Mouse (Mus musculus) adrenal gland, postnatal 10 days (tissue): Measurements from ENCODE around the gene Col23a1. TPM values are rescaled to one million over a fixed set of nuclear protein-coding genes. Genes with fewer than 3 reads are reported as not detected.
A peak's percentile ranks its signal among the peaks of the same experiment; 100 is the strongest.

ENCODE experiments used
- DNase-seq: peaks from one replicate; pipeline ENCODE4 v3.0.0; 2021; ENCODE audit warnings: mixed read lengths
- long read RNA-seq, 2 experiments: library from polyadenylated mRNA; stranded (forward); transcript quantifications; one replicate each; pipeline ENCODE4 v2.0.0; 2021
- total RNA-seq, 2 experiments: library from RNA; stranded (reverse); gene quantifications; 2 replicates each; pipeline ENCODE4 v1.2.3; 2021

The Col23a1 gene
- total RNA-seq, result 10 to 100 TPM in 1 of 2 experiments, 1 to 10 TPM in 1; 8.6 to 11.0 TPM
- long read RNA-seq, experiment 1, partial matches to known transcripts, result 3 of 8 reads
- long read RNA-seq, experiment 1, other reads (novel, unspliced or antisense), result 5 of 8 reads
- long read RNA-seq, experiment 2, partial matches to known transcripts, result 0 of 5 reads
- long read RNA-seq, experiment 2, other reads (novel, unspliced or antisense), result 5 of 5 reads

DNA sequence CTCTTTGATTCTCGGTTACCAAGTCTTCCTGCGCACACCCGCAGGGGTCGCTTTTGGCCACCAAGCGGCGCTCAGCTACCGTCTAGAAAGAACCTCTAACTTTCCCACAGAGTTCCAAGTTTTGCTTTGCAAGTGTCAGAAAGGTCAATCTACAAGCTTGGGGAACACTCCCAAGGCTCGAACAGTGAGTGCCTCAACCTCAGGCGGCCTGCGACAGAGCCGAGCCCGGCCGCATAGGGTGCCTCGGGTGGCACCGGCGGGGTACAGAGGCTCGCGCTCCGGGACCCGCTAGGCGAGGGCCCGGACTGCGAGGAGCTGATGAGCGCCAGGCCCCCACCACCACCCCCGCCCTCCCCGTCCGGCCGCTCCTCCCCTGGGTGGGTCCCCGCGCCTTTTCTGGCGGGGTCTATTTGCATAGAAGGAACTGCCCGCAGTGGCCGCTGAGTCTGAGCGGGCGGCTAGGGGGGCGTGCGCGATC, at the start of gene Col23a1:
Gene Col23a1, plus strand, starts transcription at position 357 of the 478 bp plus-strand sequence.
- peak; percentile 90 for DNase-seq

- no peak for DNase-seq
Measured at GRCm38 (mm10) chr11:51242897-51243296, 46.8 kb upstream of the Col23a1 start.

- no peak for DNase-seq
Measured at GRCm38 (mm10) chr11:51257006-51257405, 32.7 kb upstream of the Col23a1 start.

- no peak for DNase-seq
Measured at GRCm38 (mm10) chr11:51261680-51262219, 28.0 kb upstream of the Col23a1 start, which contains the start of gene Clk4. Gene Clk4, plus strand, starts transcription at chr11:51261730.

- peak; percentile 99 for DNase-seq
Measured at GRCm38 (mm10) chr11:51262342-51263285, 27.1 kb upstream of the Col23a1 start, which contains the start of gene BC049762. Gene BC049762, minus strand, starts transcription at chr11:51263046.

- peak; percentile 82 for DNase-seq
Measured at GRCm38 (mm10) chr11:51263286-51263831, 26.4 kb upstream of the Col23a1 start.

DNA sequence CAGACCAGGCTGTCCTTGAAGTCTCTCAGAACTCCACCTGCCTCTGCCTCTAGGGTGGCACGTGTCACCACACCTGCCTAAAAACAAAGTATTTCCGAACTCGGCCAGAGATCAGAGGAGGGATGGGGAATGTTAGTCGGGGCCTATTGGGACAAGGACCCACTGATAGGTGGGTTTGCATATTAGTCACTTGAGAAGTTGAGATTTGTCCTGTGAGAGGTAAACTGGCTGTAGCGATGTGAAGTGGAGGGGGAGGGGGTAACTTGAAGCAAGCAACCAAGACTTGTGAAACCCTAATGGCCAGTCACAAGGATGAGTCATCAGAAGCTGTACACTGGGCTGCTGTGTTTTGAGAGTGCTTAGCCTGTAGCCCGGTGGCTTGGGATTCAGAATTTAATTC, 25.4 kb upstream of the Col23a1 start:
- DNase-seq, result peak; percentile 58

DNA sequence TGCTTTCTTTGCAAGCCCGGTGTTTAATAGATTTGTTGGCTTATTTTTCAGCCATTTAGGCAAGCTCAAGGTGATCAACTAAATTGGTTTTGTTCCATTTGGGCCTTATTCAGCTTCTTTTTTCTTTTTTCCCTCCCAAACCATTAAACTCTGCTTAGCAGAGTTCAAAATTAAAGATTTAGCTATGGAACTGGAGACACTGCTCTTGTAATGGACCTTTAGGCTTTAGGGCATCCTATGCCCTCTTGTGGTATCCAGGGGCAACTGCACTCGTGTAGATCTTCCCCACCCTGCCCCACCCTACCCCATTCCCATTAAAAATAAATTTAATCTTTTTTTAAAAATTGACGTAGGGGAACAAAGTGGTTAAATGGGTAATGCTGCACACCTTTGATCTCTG, 24.4 kb upstream of the Col23a1 start:
- DNase-seq, result peak; percentile 23

GRCm38 (mm10) chr11:51274418-51274817, 15.3 kb upstream of the Col23a1 start:
- no peak for DNase-seq

DNA sequence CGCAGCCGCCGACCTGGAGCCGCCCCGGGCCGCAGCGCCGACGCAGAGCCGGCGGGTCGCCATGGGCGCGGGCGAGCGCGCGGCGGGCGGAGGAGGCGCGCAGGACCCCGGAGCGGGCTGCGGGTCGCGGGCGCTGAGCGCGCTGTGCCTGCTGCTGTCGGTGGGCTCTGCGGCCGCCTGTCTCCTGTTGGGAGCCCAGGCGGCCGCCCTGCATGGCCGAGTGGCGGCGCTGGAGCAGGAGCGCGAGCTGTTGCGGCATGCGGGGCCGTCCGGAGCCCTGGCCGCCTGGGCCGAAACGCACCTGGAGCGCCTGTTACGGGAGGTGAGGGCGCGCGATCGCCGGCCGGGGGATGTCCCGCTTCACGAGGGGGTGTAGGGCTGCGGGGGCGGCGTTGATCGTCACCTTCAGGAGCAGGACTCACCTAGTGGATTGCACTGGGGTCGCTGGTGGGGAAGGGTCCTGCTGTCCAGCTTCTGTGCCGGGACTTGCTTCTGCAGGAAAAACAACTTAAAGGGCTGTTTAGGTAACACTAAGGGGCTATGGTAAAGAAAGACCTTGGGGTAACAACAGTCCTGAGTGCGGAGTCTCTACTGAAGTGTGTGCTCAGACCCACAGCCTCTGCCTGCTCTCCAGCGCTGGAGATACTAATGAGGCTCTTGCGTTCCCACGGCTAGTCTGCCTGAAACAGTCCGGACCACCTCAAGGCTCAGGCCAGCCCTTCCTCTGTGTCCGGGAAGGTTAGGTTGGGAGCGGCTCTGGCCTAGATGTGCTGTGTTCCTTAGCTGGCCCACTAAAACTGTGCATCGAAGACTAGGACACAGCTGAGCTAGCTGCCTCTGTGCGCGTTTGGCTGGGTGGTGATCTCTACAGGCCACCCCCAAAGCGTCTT, 591 bp downstream of the Col23a1 start:
- DNase-seq, result peak; percentile 73

DNA sequence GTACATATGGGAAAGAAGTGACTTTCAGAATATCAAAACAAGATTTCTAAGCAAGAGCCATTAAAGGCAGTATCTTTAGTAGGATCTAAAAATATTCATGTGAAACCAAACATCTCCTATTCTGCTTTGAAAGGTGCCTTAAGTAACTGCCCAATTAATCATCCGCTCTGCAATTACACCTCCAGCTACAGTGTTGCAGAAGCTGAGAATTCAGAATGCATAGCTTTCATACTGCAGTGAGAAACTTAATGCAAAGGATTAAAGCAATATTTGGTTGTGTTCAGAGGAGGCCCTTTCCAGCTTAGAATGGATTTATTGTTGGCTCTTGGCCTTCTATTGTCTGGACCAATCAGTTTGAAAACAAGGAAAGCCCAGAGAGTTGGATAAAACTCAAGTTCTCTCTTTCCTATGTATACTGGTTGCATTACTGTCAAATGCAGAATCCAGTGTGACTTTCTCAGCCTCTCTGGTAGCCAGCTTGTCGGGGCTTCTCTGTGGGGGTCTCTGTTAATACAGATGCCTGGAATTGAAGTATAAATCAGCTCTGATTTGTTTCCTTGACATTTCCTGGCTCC, 4.3 kb downstream of the Col23a1 start:
- no peak for DNase-seq

DNA sequence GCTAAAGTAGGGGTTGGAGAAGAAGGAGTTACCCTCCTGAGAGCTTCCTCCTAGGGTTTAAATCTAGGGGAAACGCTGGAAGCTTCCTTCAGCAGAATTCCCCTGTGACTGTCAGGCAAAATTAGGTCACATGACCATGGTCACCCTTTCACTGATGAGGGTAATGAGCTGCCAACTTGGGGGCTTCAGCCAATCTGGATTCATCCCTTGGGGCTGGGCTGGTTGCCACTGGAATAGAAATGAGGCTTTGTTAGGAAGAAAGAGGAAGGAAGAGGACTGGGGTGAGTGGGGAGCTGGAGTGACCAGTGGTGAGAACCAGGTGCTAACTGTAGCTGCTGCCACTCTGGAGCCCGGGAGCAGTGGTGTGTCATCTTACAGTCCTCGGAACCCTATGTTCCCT, 6.0 kb downstream of the Col23a1 start:
- no peak for DNase-seq

DNA sequence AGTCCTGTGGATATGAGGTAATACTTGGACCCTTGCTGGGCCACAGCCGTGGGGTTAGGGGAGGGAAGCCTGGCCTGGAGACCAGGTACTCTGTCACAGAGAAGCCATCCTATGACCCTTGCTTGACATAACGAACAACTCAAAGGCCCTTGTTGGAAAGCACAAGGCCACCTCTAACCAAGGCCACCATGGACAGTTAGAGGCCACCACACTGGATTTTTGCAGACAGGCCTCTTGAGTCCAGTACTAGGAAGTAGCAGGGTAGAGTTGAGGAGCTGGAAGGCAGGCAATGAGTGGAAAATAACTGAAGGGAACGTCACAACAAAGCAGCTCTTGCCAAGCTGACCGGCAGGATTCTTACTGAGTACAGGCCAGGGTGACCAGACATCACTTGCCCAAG, 9.0 kb downstream of the Col23a1 start:
- DNase-seq, result peak; percentile 34

- peak; percentile 44 for DNase-seq
Measured at GRCm38 (mm10) chr11:51302396-51302795, 12.7 kb downstream of the Col23a1 start.

- no peak for DNase-seq
Measured at GRCm38 (mm10) chr11:51303981-51304553, 14.3 kb downstream of the Col23a1 start.

GRCm38 (mm10) chr11:51308306-51308705, 18.6 kb downstream of the Col23a1 start:
- no peak for DNase-seq

- no peak for DNase-seq
Measured at GRCm38 (mm10) chr11:51311846-51312245, 22.1 kb downstream of the Col23a1 start.

- no peak for DNase-seq
Measured at GRCm38 (mm10) chr11:51315991-51316810, 26.5 kb downstream of the Col23a1 start.

- no peak for DNase-seq
Measured at GRCm38 (mm10) chr11:51320609-51321008, 30.9 kb downstream of the Col23a1 start.

DNA sequence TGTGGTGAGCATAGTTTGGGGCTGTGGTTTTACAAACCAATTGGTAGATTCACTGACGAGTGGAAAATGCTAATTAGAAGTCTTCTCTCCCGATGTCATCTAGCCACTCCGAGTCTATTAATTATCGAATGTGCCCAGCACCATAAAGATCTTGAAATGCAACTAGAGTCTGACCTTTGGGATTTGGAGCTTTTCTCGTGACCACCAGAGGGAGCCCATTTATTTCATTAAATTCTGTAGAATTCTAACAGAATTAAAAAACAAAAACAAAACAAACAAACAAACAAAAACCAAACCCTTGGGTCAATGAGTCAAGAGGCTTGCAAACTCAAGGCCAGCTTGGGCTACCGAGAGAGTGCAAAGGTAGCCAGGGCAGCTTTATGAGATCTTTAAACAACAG, 37.2 kb downstream of the Col23a1 start:
- DNase-seq, result peak; percentile 27
